Mouse (Mus musculus): ENCODE measurements around the gene Tbx1. TPM values are rescaled to one million over a fixed set of nuclear protein-coding genes. Genes with fewer than 3 reads are reported as not detected.
A peak's percentile ranks its signal among the peaks of the same experiment; 100 is the strongest.

Tbx1 gene
- 0.95 and 1.1 TPM in 2 replicates for polyA plus RNA-seq (2016; fragmentation: Nextera tagmentation; extraction: Ambion mirVana)

- Histone ChIP-seq H3K9me3 (no peaks in the 10 kb centered on the region), H3K27me3 (ENCODE audit: poor library complexity, severe bottlenecking) (peaks cover 99% of the 10 kb centered on the region), H3K4me1 (peaks cover 59% of the 10 kb centered on the region), H3K27ac (0 out of 2 replicates have a peak within 1 kb of the TSS, but pooled peaks have one; percentile 4), H3K4me3 (peak within 1 kb of the TSS; percentile 45), H3K36me3 (replicated peaks) (no peaks in the 10 kb centered on the region)
- under 1% methylated on average over 48 of the region's 48 CpGs for WGBS
- peak; percentile 56 for DNase-seq (ENCODE audit: extremely low spot score, low spot score)
These were observed at the start of gene Tbx1 for GRCm38 (mm10) chr16:18589804-18590790. Gene Tbx1 (minus strand): TSS chr16:18590671.

GRCm38 (mm10) chr16:18639382-18639929 is 49.0 kb upstream of the Tbx1 start:
- Histone ChIP-seq H3K4me1 (no peaks in the 10 kb centered on the region), H3K27ac (no peak overlapping the region), H3K4me3 (no peak overlapping the region), H3K27me3 (ENCODE audit: poor library complexity, severe bottlenecking) (no peaks in the 10 kb centered on the region), H3K36me3 (replicated peaks) (no peaks in the 10 kb centered on the region), H3K9me3 (no peaks in the 10 kb centered on the region; the same call in 1 of the 2 replicates)
- WGBS = 88% methylated on average over 1 of the region's 1 CpGs
- no peak for DNase-seq (ENCODE audit: extremely low spot score, low spot score)

GRCm38 (mm10) chr16:18638396-18638795 is 47.9 kb upstream of the Tbx1 start:
- no peak for DNase-seq (ENCODE audit: extremely low spot score, low spot score)
- Histone ChIP-seq H3K4me3 (no peak overlapping the region), H3K27me3 (ENCODE audit: poor library complexity, severe bottlenecking) (no peaks in the 10 kb centered on the region), H3K9me3 (no peaks in the 10 kb centered on the region; the same call in 1 of the 2 replicates), H3K4me1 (no peaks in the 10 kb centered on the region), H3K27ac (no peak overlapping the region), H3K36me3 (replicated peaks) (no peaks in the 10 kb centered on the region)
- 67% methylated on average over 2 of the region's 2 CpGs for WGBS

- no peak overlapping the region for H3K4me3 ChIP-seq
- no peaks in the 10 kb centered on the region for H3K36me3 ChIP-seq (replicated peaks)
- no peak for DNase-seq (ENCODE audit: extremely low spot score, low spot score)
- WGBS = 67% methylated on average over 3 of the region's 3 CpGs
- H3K27me3 ChIP-seq (ENCODE audit: poor library complexity, severe bottlenecking) = peaks cover 10% of the 10 kb centered on the region
- H3K27ac ChIP-seq = no peak overlapping the region
- H3K4me1 ChIP-seq = peaks cover 7% of the 10 kb centered on the region; the same call in 1 of the 2 replicates
- H3K9me3 ChIP-seq = no peaks in the 10 kb centered on the region; the same call in 1 of the 2 replicates
These were observed 46.3 kb upstream of the Tbx1 start for GRCm38 (mm10) chr16:18636804-18637203.

- no peak for DNase-seq (ENCODE audit: extremely low spot score, low spot score)
- H3K27ac ChIP-seq = no peak overlapping the region
- no peak overlapping the region for H3K4me3 ChIP-seq
- H3K4me1 ChIP-seq = peaks cover 7% of the 10 kb centered on the region; the same call in 1 of the 2 replicates
- H3K36me3 ChIP-seq (replicated peaks) = no peaks in the 10 kb centered on the region
- H3K9me3 ChIP-seq = no peaks in the 10 kb centered on the region; the same call in 1 of the 2 replicates
- 87% methylated on average over 5 of the region's 5 CpGs for WGBS
- peaks cover 14% of the 10 kb centered on the region for H3K27me3 ChIP-seq (ENCODE audit: poor library complexity, severe bottlenecking)
These were observed 45.9 kb upstream of the Tbx1 start for GRCm38 (mm10) chr16:18636401-18636800.

GRCm38 (mm10) chr16:18633333-18633732 is 42.9 kb upstream of the Tbx1 start:
- H3K27me3 ChIP-seq (ENCODE audit: poor library complexity, severe bottlenecking) = peaks cover 40% of the 10 kb centered on the region
- peaks cover 25% of the 10 kb centered on the region for H3K4me1 ChIP-seq
- no peak for DNase-seq (ENCODE audit: extremely low spot score, low spot score)
- H3K27ac ChIP-seq = no peak overlapping the region
- no peak overlapping the region for H3K4me3 ChIP-seq
- 48% methylated on average over 1 of the region's 1 CpGs for WGBS
- H3K9me3 ChIP-seq = no peaks in the 10 kb centered on the region; the same call in 1 of the 2 replicates
- no peaks in the 10 kb centered on the region for H3K36me3 ChIP-seq (replicated peaks)

GRCm38 (mm10) chr16:18632816-18633215 is 42.3 kb upstream of the Tbx1 start:
- Histone ChIP-seq H3K36me3 (replicated peaks) (no peaks in the 10 kb centered on the region), H3K4me3 (no peak overlapping the region), H3K27ac (no peak overlapping the region), H3K4me1 (peaks cover 30% of the 10 kb centered on the region), H3K27me3 (ENCODE audit: poor library complexity, severe bottlenecking) (peaks cover 45% of the 10 kb centered on the region), H3K9me3 (no peaks in the 10 kb centered on the region; the same call in 1 of the 2 replicates)
- WGBS = 71% methylated on average over 2 of the region's 2 CpGs
- DNase-seq (ENCODE audit: extremely low spot score, low spot score) = no peak

GRCm38 (mm10) chr16:18632059-18632458 is 41.6 kb upstream of the Tbx1 start:
- WGBS = 67% methylated on average over 3 of the region's 3 CpGs
- H3K27me3 ChIP-seq (ENCODE audit: poor library complexity, severe bottlenecking) = peaks cover 52% of the 10 kb centered on the region
- no peak for DNase-seq (ENCODE audit: extremely low spot score, low spot score)

GRCm38 (mm10) chr16:18631141-18631540 is 40.7 kb upstream of the Tbx1 start:
- 68% methylated on average over 7 of the region's 7 CpGs for WGBS
- Histone ChIP-seq H3K27me3 (ENCODE audit: poor library complexity, severe bottlenecking) (peaks cover 61% of the 10 kb centered on the region), H3K4me3 (no peak overlapping the region), H3K36me3 (replicated peaks) (no peaks in the 10 kb centered on the region), H3K27ac (no peak overlapping the region), H3K4me1 (peaks cover 45% of the 10 kb centered on the region), H3K9me3 (no peaks in the 10 kb centered on the region; the same call in 1 of the 2 replicates)
- DNase-seq (ENCODE audit: extremely low spot score, low spot score) = no peak

More at GRCm38 (mm10) chr16:18632059-18632458, 41.6 kb upstream of the Tbx1 start:
- Histone ChIP-seq H3K4me1 (peaks cover 36% of the 10 kb centered on the region), H3K9me3 (no peaks in the 10 kb centered on the region; the same call in 1 of the 2 replicates), H3K27ac (no peak overlapping the region), H3K4me3 (no peak overlapping the region), H3K36me3 (replicated peaks) (no peaks in the 10 kb centered on the region)

GRCm38 (mm10) chr16:18630291-18630690 is 39.8 kb upstream of the Tbx1 start:
- 56% methylated on average over 5 of the region's 5 CpGs for WGBS
- H3K4me1 ChIP-seq = peaks cover 53% of the 10 kb centered on the region
- no peaks in the 10 kb centered on the region for H3K36me3 ChIP-seq (replicated peaks)
- peak overlapping the region; percentile 90 for H3K27ac ChIP-seq
- peak overlapping the region; percentile 89 for H3K4me3 ChIP-seq
- peaks cover 70% of the 10 kb centered on the region for H3K27me3 ChIP-seq (ENCODE audit: poor library complexity, severe bottlenecking)
- no peak for DNase-seq (ENCODE audit: extremely low spot score, low spot score)
- H3K9me3 ChIP-seq = no peaks in the 10 kb centered on the region; the same call in 1 of the 2 replicates

GRCm38 (mm10) chr16:18629390-18630231 is 39.1 kb upstream of the Tbx1 start, which contains the start of gene Sept5:
Gene Sept5 (minus strand): TSS chr16:18629954.
- Histone ChIP-seq H3K4me1 (peaks cover 54% of the 10 kb centered on the region), H3K9me3 (no peaks in the 10 kb centered on the region; the same call in 1 of the 2 replicates), H3K36me3 (replicated peaks) (peaks cover 4% of the 10 kb centered on the region), H3K27me3 (ENCODE audit: poor library complexity, severe bottlenecking) (peaks cover 77% of the 10 kb centered on the region), H3K4me3 (peak within 1 kb of the TSS; percentile 89), H3K27ac (peak within 1 kb of the TSS; percentile 90)
- peak; percentile 64 for DNase-seq (ENCODE audit: extremely low spot score, low spot score)
- under 1% methylated on average over 93 of the region's 93 CpGs for WGBS

GRCm38 (mm10) chr16:18628948-18629340 is 38.5 kb upstream of the Tbx1 start:
- Histone ChIP-seq H3K27me3 (ENCODE audit: poor library complexity, severe bottlenecking) (peaks cover 83% of the 10 kb centered on the region), H3K4me1 (peaks cover 54% of the 10 kb centered on the region), H3K36me3 (replicated peaks) (peaks cover 11% of the 10 kb centered on the region), H3K4me3 (peak overlapping the region; percentile 89), H3K9me3 (no peaks in the 10 kb centered on the region), H3K27ac (peak overlapping the region; percentile 90)
- DNase-seq (ENCODE audit: extremely low spot score, low spot score) = no peak
- 34% methylated on average over 2 of the region's 2 CpGs for WGBS

All from forebrain, embryonic 10.5 days (tissue).